Mouse (Mus musculus) ES-Bruce4 (cell line): ENCODE data around the gene Cipc.

Experiments used
- CTCF ChIP-seq: IDR thresholded peaks from one replicate; pipeline ENCODE4 v1.8.1; 2011; ENCODE audit warnings: low read depth, low read length
- EP300 ChIP-seq: IDR thresholded peaks from 2 replicates; pipeline ENCODE4 v1.6.1; 2011; ENCODE audit warnings: low read depth, low read length; ENCODE audit not compliant: insufficient read depth
- POLR2A ChIP-seq: IDR thresholded peaks from one replicate; pipeline ENCODE4 v1.8.1; 2011; ENCODE audit warnings: low read length; ENCODE audit not compliant: insufficient read depth

GRCm38 (mm10) chr12:86961589-86962344 is 14.9 kb downstream of the Cipc start:
- TF ChIP-seq POLR2A (no peak), CTCF (no peak), EP300 (no peak)
